Mouse (Mus musculus) intestine, embryonic 15.5 days (tissue): ENCODE data around the gene Sidt2. TPM values are rescaled to one million over a fixed set of nuclear protein-coding genes. Genes with fewer than 3 reads are reported as not detected.

Source experiments
- ATAC-seq: fragments of 200-750 bp; cut with Nextera tagmentation; 2 replicates; pipeline ENCODE4 v1.8.0; 2017; ENCODE audit warnings: moderate TSS enrichment, moderate library complexity
- H3K27ac ChIP-seq: fragments of 300-500 bp; sonication (generic); 2 replicates; pipeline ENCODE4 v1.5.1; 2015; ENCODE audit warnings: mild to moderate bottlenecking, inconsistent platforms
- H3K27me3 ChIP-seq: fragments of 300-500 bp; sonication (generic); replicated peaks from 2 replicates; pipeline ENCODE4 v1.6.1; 2015; ENCODE audit warnings: inconsistent platforms
- H3K36me3 ChIP-seq: fragments of 300-500 bp; sonication (generic); 2 replicates; pipeline ENCODE4 v1.6.1; 2015; ENCODE audit warnings: inconsistent platforms
- H3K4me1 ChIP-seq: fragments of 300-500 bp; sonication (generic); replicated peaks from 2 replicates; pipeline ENCODE4 v1.6.1; 2015; ENCODE audit warnings: inconsistent platforms
- H3K4me2 ChIP-seq: fragments of 300-500 bp; sonication (generic); replicated peaks from 2 replicates; pipeline ENCODE4 v1.6.1; 2015; ENCODE audit warnings: mild to moderate bottlenecking, inconsistent platforms
- H3K4me3 ChIP-seq: fragments of 300-500 bp; sonication (generic); replicated peaks from 2 replicates; pipeline ENCODE4 v1.5.1; 2015; ENCODE audit warnings: inconsistent platforms
- H3K9ac ChIP-seq: fragments of 300-500 bp; sonication (generic); 2 replicates; pipeline ENCODE4 v1.6.1; 2015; ENCODE audit warnings: inconsistent platforms
- H3K9me3 ChIP-seq: fragments of 300-500 bp; sonication (generic); 2 replicates; pipeline ENCODE4 v1.6.1; 2016; ENCODE audit warnings: inconsistent platforms
- WGBS: fragments of 180-500 bp; shearing (Covaris S2); methylation state at CpG from one replicate; pipeline ENCODE4 v1.1.7; 2015; 5-methylcytosine and 5-hydroxymethylcytosine counted together
- polyA plus RNA-seq: library from polyadenylated mRNA; unstranded; fragments of >200 nt; fragmentation: Nextera tagmentation; extraction: Ambion mirVana; gene quantifications from 2 replicates; pipeline ENCODE4 v1.2.1, GENCODE M21; 2015

Gene Sidt2
- polyA plus RNA-seq, 1 experiment from 2014 or later, result 36.3 TPM

DNA sequence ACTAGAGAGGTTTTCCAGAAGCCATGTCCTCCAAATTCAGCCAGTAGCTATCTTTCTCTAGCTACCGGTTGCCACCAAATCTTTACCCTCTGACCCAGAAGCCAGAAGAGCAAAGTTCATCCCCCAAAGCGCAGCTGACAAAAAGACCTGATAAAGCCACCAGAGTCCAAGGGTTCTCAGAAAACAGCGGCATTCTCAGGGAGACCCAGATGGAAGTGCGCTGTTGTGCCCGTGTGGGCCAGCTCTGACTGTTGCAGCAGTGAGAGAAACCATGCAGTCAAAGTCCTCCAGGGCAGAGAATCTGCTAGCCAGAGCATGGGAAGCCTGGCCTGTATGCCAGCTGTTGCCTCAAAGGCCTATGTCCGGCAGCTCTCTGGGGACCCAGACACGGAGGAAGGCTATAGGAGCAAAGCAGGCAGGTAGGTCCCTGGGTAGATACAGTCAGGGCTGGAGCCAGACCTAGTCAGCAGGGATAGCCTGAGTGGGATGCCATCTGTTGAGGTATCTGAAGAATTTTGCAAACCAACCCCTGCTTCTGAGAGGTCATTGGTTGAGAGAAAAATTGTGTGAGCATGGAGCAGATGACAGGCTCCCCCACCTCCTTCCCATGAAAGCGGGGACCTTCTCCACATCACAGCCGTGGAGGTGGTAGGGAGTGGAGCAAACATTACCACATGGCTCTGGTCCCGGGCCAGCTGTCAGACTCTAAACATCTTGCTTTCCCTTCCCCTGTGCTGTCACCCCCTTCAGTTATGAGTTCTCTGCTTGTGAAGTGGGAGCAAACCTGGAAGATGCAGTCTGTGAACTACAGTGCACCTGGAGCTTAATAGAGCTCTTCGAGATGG, 22.3 kb downstream of the Sidt2 start:
- Histone ChIP-seq H3K36me3 (peaks cover 24% of the 10 kb centered on the region), H3K27me3 (no peaks in the 10 kb centered on the region), H3K4me2 (peak overlapping the region; percentile 30), H3K27ac (peak overlapping the region; percentile 42; the same call in 1 of the 2 replicates), H3K4me3 (peak overlapping the region; percentile 12; the same call in 1 of the 2 replicates), H3K9ac (no peak overlapping the region), H3K4me1 (peaks cover 10% of the 10 kb centered on the region; the same call in 1 of the 2 replicates), H3K9me3 (no peaks in the 10 kb centered on the region)
- 54% methylated on average over 11 of the region's 11 CpGs for WGBS
- ATAC-seq, result peak; percentile 21; the same call in 1 of the 2 replicates

DNA sequence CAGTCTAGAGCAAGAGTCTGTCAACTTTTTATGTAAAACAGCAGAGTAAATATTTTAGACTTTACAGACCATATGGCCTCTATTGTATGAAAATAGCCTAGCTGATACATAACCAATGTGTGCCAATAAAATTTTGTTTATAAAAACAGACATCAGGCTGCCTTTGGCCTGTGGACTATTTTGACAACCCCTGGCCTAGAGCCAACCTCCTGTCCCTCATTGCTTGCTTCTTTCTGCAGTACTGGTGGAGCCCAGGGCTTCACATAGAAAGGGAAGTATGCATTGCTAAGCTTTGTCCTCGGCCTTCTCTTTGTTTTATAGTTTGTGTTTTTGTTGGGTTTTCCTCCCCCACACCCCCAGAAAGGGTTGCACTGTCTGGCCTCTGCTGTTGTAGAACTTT, 23.1 kb downstream of the Sidt2 start:
- Histone ChIP-seq H3K4me2 (peak overlapping the region; percentile 30; the same call in 1 of the 2 replicates), H3K9me3 (no peaks in the 10 kb centered on the region), H3K4me1 (peaks cover 10% of the 10 kb centered on the region; the same call in 1 of the 2 replicates), H3K36me3 (peaks cover 28% of the 10 kb centered on the region), H3K27ac (peak overlapping the region; percentile 42; the same call in 1 of the 2 replicates), H3K9ac (no peak overlapping the region), H3K27me3 (no peaks in the 10 kb centered on the region), H3K4me3 (no peak overlapping the region)
- ATAC-seq, result no peak
- 56% methylated on average over 1 of the region's 1 CpGs for WGBS

- peaks cover 28% of the 10 kb centered on the region for H3K36me3 ChIP-seq
- ATAC-seq, result no peak
- H3K4me3 ChIP-seq, result no peak overlapping the region
- 81% methylated on average over 5 of the region's 5 CpGs for WGBS
- H3K27ac ChIP-seq, result no peak overlapping the region
- H3K9ac ChIP-seq, result no peak overlapping the region
- no peaks in the 10 kb centered on the region; the same call in 1 of the 2 replicates for H3K4me1 ChIP-seq
- no peak overlapping the region for H3K4me2 ChIP-seq
- H3K9me3 ChIP-seq, result no peaks in the 10 kb centered on the region
- H3K27me3 ChIP-seq, result no peaks in the 10 kb centered on the region
Measured at GRCm38 (mm10) chr9:45929285-45929684, 25.8 kb downstream of the Sidt2 start.

GRCm38 (mm10) chr9:45919895-45920294, 35.2 kb downstream of the Sidt2 start:
- Histone ChIP-seq H3K9ac (no peak overlapping the region; the same call in 1 of the 2 replicates), H3K27ac (peak overlapping the region; percentile 67)
- 44% methylated on average over 1 of the region's 1 CpGs for WGBS

GRCm38 (mm10) chr9:45917041-45917934, 37.8 kb downstream of the Sidt2 start:
- 71% methylated on average over 5 of the region's 5 CpGs for WGBS
- H3K9me3 ChIP-seq, result no peaks in the 10 kb centered on the region
- H3K4me1 ChIP-seq, result no peaks in the 10 kb centered on the region
- no peak for ATAC-seq
- no peak overlapping the region for H3K4me3 ChIP-seq
- H3K36me3 ChIP-seq, result peaks cover 32% of the 10 kb centered on the region
- no peak overlapping the region for H3K9ac ChIP-seq
- no peak overlapping the region for H3K4me2 ChIP-seq
- H3K27me3 ChIP-seq, result no peaks in the 10 kb centered on the region
- H3K27ac ChIP-seq, result peak overlapping the region; percentile 44; the same call in 1 of the 2 replicates

More at GRCm38 (mm10) chr9:45919895-45920294, 35.2 kb downstream of the Sidt2 start:
- H3K9me3 ChIP-seq, result no peaks in the 10 kb centered on the region
- H3K36me3 ChIP-seq, result peaks cover 36% of the 10 kb centered on the region
- H3K4me3 ChIP-seq, result no peak overlapping the region
- H3K4me2 ChIP-seq, result no peak overlapping the region
- peak; percentile 72 for ATAC-seq
- H3K4me1 ChIP-seq, result no peaks in the 10 kb centered on the region
- H3K27me3 ChIP-seq, result no peaks in the 10 kb centered on the region

- Histone ChIP-seq H3K4me3 (no peak overlapping the region), H3K27me3 (no peaks in the 10 kb centered on the region), H3K27ac (no peak overlapping the region), H3K9me3 (no peaks in the 10 kb centered on the region), H3K9ac (no peak overlapping the region), H3K4me1 (no peaks in the 10 kb centered on the region), H3K36me3 (peaks cover 37% of the 10 kb centered on the region), H3K4me2 (no peak overlapping the region)
- ATAC-seq, result no peak
- WGBS, result 88% methylated on average over 2 of the region's 2 CpGs
Measured at GRCm38 (mm10) chr9:45915659-45916058, 39.4 kb downstream of the Sidt2 start.

DNA sequence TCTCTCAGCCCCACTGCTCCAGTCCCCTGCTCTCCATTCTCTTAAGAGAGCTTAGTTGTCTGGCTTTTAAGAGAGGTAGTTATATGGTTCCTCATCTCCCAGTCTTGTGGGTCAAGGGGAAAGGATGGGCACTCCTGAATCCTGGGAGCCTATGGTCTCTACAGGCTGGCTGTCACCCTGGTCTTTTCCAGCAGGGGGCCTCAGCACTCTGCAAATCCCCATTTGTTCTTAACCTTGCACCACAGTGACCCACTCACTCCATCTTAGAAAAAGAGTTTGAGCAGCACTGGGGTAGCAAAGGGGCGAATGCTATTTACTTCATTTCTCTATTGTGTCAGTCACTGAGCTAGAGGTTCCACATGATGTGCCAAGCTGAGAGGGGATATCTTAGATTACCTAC, 43.4 kb downstream of the Sidt2 start:
- 62% methylated on average over 1 of the region's 1 CpGs for WGBS
- Histone ChIP-seq H3K36me3 (peaks cover 34% of the 10 kb centered on the region), H3K27me3 (no peaks in the 10 kb centered on the region), H3K27ac (no peak overlapping the region), H3K4me1 (peaks cover 11% of the 10 kb centered on the region), H3K9ac (no peak overlapping the region), H3K4me2 (no peak overlapping the region), H3K4me3 (no peak overlapping the region), H3K9me3 (no peaks in the 10 kb centered on the region)
- no peak for ATAC-seq

- Histone ChIP-seq H3K4me3 (no peak overlapping the region), H3K27me3 (no peaks in the 10 kb centered on the region), H3K4me1 (peaks cover 11% of the 10 kb centered on the region), H3K27ac (no peak overlapping the region), H3K4me2 (no peak overlapping the region), H3K9ac (no peak overlapping the region), H3K9me3 (no peaks in the 10 kb centered on the region), H3K36me3 (peaks cover 31% of the 10 kb centered on the region)
- 83% methylated on average over 3 of the region's 3 CpGs for WGBS
- no peak for ATAC-seq
Measured at GRCm38 (mm10) chr9:45910995-45911394, 44.1 kb downstream of the Sidt2 start.

DNA sequence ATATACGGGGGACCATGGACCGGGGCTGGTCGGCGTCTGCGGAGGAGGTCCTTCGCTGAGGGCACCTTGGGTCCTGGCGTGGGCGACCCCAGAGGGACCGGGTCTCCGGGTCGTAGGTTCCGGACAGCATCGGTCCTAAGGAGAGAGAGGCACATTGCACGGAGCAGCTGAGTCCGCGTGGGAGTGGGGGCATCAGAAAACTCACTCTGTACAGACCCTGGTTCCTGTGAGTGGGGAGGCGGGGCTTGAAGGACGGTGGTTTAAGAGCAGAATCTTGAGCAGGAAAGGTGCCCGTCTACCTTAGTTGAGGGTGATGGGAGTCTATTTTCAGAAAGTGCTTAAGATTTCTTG, 48.0 kb downstream of the Sidt2 start:
- H3K27ac ChIP-seq, result peak overlapping the region; percentile 97
- H3K36me3 ChIP-seq, result peaks cover 20% of the 10 kb centered on the region
- H3K9ac ChIP-seq, result peak overlapping the region; percentile 93
- under 1% methylated on average over 19 of the region's 19 CpGs for WGBS
- ATAC-seq, result peak; percentile 44
- no peaks in the 10 kb centered on the region for H3K27me3 ChIP-seq
- peak overlapping the region; percentile 96 for H3K4me3 ChIP-seq
- peaks cover 15% of the 10 kb centered on the region for H3K4me1 ChIP-seq
- no peaks in the 10 kb centered on the region for H3K9me3 ChIP-seq
- H3K4me2 ChIP-seq, result peak overlapping the region; percentile 77

- H3K4me3 ChIP-seq, result peak within 1 kb of the TSS; percentile 96
- under 1% methylated on average over 69 of the region's 80 CpGs for WGBS
- H3K27me3 ChIP-seq, result no peaks in the 10 kb centered on the region
- H3K27ac ChIP-seq, result peak within 1 kb of the TSS; percentile 97
- H3K9me3 ChIP-seq, result no peaks in the 10 kb centered on the region
- peak within 1 kb of the TSS; percentile 93 for H3K9ac ChIP-seq
- H3K4me1 ChIP-seq, result peaks cover 15% of the 10 kb centered on the region
- peak; percentile 96 for ATAC-seq
- peaks cover 20% of the 10 kb centered on the region for H3K36me3 ChIP-seq
- peak within 1 kb of the TSS; percentile 77 for H3K4me2 ChIP-seq
Measured at GRCm38 (mm10) chr9:45906355-45907077, 48.5 kb downstream of the Sidt2 start, which contains the start of the genes Pcsk7 and Rnf214. Gene Pcsk7 (plus strand): TSS chr9:45906497. Gene Rnf214 (minus strand): TSS chr9:45906911.

DNA sequence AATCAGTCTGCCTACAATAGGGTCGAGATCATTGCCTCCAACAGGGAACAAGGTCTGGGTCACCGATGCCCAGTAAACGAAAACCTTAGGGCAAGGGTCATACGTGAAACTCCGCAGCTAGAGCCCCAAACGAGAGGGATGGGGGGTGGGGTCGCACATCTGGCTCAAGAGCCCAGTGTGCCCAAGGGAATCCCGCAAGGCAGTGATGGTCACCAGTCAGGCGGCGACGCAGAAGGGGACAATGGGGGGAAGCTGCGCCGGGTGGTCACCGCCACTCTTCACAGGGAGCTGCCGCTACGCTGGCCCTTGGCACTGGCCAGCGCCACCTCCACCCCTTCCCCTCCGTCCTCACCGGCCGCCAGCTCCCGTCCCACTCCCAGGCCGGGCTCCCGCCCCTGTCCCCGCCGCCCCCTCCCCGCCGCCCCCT, 49.2 kb downstream of the Sidt2 start:
- H3K4me2 ChIP-seq, result peak overlapping the region; percentile 77
- H3K4me1 ChIP-seq, result peaks cover 15% of the 10 kb centered on the region
- no peaks in the 10 kb centered on the region for H3K27me3 ChIP-seq
- peak overlapping the region; percentile 93 for H3K9ac ChIP-seq
- peak overlapping the region; percentile 96 for H3K4me3 ChIP-seq
- H3K36me3 ChIP-seq, result peaks cover 13% of the 10 kb centered on the region
- H3K27ac ChIP-seq, result peak overlapping the region; percentile 97
- under 1% methylated on average over 16 of the region's 27 CpGs for WGBS
- no peaks in the 10 kb centered on the region for H3K9me3 ChIP-seq
- peak; percentile 37 for ATAC-seq
